Mouse (Mus musculus) thymus, postnatal 25 days (tissue): ENCODE measurements around the gene Veph1.

Experiments used
- DNase-seq: peaks from one replicate; pipeline ENCODE4 v3.0.0; 2022

Veph1 gene

DNA sequence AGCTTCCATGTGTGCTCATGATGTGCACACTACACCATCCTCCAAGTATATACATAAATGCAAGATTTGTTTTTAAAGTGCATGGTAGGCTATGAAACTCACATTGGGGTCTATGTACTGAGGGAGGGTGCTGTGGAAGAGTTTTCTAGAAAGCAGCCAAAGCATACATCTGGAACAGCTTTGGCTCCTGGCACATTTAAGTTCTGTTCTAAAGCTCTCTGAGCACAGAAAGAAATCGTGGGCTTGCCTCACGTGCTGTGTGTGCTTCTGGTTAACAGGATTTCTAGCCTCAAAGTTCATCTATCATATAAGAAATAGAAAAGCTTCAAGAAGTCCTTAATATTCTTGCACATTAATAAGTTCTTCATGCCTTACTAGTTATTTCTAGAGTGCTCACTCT, 204.9 kb downstream of the Veph1 start:
- DNase-seq: no peak

DNA sequence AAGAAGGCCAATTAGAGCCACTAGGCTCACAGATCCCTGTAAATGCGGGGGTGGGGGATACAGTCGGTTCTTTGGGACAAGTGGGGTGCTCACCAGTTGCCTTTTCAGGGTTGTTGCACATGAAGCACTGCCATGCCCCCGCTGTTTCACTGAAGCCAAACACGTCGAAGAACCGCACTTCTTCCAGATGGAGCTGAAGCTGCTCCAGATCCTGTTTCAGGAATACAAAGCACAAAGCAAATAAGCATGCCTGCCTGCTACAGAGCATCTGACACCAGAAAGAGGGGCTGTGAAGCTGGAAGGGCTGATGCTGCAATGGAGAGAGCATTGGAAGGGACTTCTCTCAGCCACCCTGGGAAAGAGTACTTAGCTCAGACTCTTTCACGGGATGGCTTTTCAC, 209.0 kb downstream of the Veph1 start:
- no peak for DNase-seq

DNA sequence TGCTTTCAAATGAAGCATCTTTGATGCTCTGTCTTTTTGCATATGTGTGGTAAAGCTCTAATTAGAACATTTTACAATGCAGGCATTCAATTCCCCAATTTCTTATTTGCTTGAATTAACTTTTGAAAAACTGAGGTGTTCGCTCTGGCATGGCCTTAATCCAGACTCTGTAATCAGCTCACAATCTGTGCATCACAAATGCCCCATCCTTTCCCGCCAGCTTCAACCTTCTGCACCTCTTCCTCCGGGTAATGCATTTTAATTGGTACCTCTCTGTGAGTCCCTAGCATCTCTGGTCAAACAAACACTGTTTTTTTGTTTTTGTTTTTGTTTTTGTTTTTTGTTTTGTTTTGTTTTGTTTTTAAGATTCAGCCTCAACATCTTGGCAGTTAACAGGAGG, 212.8 kb downstream of the Veph1 start:
- no peak for DNase-seq

DNA sequence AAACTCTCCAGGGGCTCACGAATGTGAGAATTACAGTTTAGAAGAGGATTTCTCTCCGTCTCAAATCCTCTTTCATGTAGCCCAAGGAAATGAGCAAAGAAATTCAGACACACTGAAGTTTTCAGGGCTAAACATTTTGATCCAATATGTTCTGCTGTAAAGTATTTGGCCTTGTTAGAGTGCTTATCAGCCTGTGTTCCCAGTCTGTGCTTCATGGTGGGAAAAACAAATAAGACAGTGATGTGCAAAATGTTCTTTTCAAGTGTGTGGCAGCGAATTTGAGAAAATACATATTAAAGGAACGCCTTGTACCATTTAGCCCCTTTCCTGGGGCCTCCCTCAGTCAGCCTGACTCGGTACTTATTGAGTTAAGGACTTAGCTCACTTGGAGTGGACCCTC, 213.2 kb downstream of the Veph1 start:
- no peak for DNase-seq

DNA sequence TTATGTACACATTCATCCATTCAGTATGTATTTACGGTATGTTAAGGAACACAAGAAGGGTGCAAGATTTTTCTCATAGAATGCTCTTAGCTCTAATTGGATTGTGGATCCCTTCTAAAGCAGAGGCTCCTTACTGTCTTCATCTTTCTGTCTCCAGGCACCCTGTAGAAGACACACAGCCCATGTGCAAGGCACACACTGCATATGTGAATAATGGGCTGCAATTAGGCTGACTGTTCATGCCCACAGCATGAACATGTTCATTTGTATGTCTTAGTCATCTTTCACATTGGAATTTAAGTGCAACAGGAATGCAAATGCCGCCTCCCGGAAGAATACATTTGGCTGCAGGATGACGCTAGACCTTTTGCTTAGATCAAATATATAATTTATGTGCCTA, 213.7 kb downstream of the Veph1 start:
- no peak for DNase-seq

DNA sequence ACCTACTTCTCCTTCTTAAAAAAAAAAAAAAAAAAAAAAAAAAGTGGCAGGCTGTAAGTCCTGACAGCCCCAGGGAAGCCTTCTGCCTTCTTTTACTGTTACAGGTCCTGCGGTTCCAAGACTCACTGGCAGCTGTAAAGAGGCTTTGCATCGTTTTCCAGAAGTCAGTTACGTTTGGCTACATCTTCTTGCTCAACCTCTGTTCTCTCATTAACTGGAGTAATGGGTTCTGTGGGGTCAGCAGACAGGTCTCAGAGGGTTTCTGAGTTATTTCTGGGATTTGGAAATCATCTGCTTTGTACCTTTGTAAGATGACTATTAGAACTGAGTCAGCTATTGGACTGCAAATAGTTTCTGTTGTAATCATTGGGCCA, 215.3 kb downstream of the Veph1 start:
- DNase-seq: no peak

DNA sequence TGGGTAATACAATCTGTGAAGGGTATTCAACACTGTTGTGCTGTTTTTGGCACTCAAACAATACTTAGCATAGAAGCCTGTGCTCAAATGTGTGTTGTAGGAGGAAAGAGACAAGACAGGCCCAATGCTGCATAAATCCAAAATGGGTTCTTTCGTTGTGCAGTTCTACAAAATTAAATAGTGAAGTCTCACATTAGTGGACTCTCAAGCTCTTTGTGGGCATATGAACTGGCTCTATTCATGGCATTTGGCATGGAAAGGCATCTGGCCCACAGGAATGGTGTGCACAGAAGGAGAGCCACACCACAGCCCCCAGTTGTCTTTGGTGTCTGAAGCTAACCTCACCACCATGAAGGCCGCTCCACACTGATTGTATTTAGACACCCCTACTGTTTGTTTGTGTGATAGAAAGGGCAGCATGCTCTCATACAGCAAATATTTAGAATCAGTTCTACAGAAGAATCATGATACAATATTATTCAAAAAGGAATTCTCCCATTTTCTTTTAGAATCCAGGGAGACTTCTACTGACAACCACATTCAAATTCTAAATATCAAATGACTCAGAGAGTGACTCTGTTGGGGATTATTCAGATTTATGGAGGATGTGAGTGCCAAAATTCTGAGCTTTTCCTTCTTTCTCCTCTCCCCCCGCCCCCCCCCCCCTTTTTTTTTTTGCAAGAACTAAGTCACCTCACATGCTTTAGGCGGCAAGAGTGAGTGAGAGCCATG, 215.8 kb downstream of the Veph1 start:
- no peak for DNase-seq

DNA sequence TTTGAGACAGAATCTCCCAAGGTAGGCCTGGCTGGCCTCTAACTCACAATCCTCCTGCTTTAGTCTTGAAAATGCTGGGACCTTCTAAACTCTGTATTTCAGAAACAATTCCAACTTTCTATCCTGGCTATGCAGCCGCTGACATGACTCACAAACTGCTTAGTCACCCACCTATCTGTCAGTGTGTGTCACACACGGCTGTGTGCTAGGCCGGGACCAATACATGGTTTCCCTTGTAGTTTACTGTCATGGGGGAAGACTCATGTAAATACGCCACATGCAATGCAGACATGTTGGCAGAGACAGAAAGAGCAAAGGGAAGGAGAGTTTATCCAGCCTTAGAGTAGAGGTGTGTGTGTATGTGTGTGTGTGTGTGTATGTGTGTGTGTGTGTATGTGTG, 216.8 kb downstream of the Veph1 start:
- DNase-seq: no peak

DNA sequence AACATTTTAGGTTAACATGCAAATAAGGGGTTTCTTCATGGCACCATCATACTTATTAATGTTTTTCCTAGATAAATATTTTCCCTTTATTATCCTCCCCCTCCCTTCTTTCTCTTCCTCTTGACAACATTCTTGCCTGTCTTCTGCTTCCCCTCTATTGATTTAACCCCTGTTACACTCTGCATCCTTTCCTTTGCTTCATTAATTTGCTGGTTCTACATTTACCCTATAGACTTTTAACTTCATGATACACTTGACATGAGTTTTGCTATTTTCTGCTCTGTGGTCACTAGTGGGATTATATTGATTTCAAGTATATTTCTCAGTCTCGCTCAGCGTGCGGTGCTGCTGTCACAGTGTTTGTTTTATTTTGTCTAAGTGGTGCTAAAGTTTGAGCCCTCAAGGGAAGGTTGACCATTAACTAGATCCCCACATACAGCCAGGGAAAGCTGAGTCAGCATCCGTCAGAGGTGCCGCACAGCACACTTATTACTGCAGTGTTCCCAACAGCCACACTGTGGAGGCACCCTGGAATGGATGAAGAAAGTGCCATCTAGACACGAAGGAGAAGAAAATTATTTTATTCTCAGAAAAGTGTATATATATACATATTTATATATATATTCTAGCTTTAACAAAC, 217.6 kb downstream of the Veph1 start:
- DNase-seq: no peak

DNA sequence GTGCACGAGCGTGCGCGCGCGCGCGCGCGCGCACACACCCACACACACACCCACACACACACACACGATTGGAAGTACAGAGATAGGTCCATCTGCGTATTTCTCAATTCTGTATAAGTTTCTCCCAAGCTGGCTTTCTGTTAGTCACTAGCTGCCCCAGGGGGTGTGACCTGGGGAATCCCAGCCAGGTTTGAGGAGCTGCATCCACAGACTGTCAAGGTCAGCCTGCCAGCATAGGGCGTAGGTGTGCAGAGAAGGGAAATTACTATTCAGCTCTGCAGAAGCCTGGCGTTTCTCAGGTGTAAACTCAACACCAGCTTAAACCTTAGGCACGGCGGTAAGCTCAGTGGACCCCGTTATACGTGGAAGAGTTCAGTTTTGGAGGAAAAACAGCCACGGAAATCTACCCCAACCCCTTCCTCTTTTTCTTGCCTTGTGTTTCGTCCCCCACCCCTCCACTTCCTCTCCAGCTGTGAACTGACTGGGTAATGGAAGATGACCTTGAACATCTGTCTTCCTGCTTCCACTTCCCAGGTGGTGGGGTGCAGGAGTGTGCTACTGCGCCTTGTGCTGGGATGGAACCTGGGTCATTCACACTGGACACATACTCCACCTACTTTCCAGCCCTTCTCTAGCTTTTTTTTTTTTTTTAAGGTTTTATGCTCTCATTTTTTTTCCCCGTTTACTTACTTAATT, 218.5 kb downstream of the Veph1 start:
- DNase-seq: no peak

DNA sequence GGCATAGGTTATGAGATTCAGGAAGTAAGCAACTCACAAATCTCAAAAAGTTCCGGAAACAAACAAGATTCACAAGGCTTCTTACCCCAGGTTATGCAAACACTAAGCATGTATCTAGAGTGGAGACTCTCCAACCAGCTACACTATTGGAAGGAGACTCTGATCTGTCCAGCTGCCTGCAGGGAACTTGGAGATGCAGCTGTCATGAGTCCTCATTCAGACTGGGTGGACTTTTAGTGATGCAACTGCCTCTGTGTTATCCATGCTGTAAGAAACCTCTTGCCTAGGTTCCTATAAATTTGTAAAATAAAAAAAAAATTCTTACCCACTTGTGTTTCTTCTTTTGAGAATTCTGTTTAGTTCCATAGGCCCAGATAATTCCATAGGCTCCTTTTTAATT, 226.4 kb downstream of the Veph1 start:
- DNase-seq: no peak

DNA sequence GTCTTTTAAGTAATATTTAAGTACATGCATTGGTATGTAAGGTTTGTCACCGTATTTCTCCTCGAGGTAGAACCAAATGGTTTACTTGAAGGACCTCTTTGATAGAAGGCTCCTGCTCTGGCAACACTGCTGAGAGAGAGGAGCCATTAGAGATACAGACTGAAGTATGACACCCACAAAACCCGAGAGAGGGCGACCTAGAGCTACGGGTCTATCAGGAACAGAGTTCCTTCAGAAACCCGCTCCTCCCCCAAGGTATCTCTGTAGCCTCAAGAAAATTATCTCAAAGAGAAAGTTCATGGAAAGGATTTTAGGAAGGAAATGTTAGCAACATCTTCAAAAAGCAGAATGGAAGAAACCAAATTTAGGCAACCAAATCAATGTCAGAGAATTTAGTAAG, 232.8 kb downstream of the Veph1 start:
- no peak for DNase-seq

DNA sequence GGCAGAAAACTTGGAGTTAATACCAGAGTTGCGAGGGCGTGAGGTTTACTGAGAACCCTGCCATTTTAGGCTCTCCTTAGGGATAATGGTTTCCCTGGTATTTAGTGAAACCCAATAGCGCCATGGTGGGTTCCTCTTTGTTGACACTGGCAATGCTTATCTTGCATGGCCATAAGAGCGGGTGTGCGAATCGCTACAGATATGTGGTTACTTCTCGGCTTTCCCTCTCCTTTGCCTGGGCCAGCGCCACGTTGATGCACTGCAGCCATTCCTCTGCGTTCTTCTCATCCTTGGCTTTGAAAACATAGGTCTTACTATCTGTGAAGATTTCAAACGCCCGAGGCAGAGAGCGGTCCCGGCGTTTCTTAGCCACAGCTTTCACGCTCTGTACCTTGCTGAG, 239.7 kb downstream of the Veph1 start:
- DNase-seq: no peak

DNA sequence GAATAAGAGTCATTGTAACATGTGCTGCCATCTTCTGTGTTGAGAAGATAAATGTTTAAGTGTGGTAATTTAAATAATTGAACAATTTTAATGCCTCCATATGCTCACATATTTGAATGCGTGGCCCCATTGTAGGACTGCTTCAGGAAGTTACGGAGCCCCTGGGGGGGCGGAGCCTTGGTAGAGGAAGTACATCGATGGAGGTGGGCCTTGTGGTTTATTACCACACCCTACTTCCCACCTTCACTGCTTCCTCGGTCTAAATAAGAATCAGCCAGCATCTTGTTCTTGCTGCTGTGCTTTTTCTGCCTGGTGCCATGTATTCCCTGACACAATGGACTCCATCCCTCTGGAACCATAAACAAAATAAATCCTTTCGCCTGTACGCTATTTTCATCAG, 241.0 kb downstream of the Veph1 start:
- DNase-seq: no peak

DNA sequence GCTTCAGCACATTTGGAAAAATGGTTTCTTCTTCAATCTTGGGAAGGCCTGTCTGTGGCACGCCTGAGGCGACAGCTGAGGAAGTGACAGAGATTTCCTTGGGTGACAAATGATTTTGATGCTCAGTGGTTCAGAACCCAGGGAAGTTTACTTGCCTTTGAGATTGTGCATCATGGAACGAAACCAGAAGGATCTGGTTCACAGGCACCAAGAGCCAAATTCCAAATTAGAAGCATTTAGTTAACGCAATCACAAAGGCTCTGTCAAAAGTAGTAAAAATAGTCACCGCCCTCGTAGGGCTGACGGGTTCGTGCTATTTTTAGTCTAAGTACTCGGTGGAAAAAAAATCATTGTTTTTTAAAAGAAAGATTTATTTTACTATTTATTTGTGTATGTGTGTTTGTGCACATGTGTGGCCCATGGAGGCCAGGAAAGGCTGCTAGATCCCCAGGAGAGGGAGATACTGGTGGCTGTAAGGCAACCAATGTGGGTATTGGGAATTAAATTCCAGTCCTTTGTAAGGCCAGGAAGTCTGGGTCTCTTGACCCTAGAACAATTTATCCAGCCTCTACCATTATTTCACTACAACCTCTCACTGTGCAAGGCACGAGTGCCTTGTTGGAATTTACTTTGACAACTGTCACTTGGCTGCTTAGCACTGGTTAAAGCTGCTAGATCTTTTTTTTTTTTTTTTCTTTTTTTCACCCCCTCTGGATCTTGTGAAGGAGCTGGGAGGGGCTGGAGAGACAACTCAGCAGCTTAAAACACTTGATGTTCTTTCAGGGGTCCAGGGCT, 246.3 kb downstream of the Veph1 start:
- DNase-seq: no peak

DNA sequence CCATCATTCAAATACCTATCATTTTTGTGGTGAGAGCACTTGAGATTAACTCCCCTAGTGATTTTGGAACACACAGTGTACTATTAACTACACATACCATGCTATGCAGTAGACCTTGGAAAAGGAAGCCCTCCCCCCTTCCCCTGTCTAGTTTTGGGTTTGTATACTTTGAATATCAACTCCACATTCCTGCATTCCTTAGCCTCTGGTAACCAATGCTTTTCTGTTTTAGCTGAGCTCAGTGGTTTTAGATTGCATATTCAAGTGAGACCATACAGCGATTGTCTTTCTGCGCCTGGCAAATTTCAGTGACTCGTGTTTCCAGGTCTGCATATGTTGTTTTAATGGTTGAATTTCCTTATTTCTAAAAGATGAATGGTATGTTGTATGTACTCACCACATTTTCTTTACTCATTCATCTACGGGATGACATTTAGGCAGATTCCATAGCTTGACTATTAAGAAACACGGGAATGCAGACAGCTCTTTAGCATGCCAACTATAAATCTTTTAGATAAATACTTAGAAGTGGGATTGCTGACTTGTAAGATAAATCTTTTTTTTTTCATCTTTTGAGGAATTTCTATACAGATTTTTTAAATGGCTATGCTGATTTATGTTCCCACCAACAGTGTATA, 255.7 kb downstream of the Veph1 start:
- DNase-seq: no peak

DNA sequence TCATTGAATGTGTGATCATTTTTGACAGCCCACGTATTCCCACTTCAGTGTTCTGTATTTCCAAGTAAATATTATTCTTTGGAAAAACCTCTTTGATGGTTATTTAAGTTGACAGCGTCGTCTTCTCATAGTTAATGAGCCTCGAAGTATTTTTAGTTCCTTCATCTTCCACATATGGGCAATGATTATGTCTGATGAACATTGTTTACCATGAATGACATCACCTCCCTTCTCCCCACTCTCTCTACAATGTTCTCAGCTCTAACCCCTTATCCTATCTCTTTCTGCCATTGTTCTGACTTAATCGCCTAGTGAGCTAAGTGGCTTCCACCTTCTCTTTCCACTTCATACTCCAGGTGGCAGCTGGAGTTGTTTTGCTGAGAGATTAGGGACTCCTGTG, 261.4 kb downstream of the Veph1 start:
- no peak for DNase-seq

DNA sequence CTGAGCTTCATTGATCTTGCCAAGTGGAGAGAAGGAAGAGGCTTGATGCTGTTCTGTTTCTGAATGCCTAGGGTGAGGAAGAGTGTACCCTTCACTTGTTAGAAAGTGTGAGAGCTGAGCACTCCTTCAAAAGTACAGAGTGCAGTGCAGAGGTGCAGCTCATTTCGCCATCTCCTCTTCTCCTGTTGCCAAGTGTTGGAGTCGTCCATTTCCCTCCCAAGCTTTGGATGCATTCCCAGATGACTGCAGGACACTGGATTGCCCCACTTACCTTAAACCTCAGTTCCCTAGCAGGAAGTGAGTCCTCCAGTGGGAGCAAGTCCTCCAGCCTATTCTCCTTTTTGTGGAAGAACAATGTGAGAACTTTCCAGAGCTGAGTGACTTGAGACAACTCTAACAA, 263.3 kb downstream of the Veph1 start:
- DNase-seq: no peak

DNA sequence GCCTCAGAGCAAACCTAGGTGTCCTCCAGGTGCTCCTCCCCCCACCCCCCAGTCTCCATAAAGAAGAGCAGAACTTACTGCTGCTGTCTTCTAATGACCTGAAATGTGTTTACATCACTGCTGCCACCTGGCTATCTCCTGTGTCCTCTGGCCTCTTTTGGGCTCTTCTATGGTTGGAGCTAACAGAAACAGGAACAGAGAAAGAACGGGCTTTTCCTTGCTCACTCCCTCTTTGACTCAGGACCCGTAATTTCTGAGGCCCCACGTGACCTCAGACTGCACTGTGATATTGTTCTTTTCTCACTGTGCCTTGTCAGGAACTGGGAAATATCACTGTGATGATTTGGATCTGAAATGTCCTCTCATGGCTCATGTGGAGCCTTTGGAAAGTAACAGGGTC, 271.2 kb downstream of the Veph1 start:
- DNase-seq: no peak

DNA sequence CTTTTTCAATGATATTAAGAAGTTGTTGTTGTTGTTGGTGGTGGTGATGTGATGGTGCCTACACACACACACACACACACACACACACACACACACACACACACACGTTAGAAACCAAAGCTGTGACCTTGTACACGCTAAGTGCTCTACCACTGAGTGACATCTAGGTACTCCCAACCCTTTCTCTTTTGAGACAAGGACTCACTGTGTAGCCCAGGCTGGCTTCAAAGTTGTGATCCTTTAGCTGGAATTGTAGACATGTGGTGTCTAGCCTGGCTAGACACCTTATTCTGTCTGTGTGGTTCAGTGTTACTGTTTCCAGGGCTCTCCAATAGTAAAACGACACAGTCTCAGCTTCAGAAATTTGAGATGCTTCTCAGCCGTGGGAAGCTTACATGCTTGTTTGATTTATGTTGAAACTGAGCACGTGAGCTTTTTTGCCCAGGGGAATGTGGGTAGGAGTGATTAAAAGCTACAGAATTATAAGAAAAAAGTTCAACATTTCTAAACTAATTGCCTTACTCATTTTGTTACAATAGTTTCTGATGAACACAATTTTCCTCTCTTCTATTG, 272.3 kb downstream of the Veph1 start:
- DNase-seq: no peak

DNA sequence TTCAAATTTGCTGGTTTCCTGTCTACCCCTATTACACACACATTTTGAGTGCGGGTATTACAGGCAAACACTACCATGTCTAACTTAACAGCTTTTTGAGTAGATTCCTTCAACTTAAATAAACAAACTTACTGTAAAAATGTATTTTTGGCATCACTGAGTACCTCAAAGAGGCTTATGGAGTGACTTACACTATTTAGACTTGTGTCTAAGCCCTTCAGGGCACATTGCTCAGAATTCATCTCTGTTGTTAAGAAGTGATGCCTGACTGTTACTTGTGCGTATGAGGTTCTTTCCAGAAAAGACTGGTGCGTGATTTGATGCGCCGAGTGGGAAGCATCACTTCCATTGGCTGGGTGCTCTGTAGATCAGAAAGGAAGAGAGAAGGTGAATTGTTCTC, 277.5 kb downstream of the Veph1 start:
- no peak for DNase-seq

DNA sequence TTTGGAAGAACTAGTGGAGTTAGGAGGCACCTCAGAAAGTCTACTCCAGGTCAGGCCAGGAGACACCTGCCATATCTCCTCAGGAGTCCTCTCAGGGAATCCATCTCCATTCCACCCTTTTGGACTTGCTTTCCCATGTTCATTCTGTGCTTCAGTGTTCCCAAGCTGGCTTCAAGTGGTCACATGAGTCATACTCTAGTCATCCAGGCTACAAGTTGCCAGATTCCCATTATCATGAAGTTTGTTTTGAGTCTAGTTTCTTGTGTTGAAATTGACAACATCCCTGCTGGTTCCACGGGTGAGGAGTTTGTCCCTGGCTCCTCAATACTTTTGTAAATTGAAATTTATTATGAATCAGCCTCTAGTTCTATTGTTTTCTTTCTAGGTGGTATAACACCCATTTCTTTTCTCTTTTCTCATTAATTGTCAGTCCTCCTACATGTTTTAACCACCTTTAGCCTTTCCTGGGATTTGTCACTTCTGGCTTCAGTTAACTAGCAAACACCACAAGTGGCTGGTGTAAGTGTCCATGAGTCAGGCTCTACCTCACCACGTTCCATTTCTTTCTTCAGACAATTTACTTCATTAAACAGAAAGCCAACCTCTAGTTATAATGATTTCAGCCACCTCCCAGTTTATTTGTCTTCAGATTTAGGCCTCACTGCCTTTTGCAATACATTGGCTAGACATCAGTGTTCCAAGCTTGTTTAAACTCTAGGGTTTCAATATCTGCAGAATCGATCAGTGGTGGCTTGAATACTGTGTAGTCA, 288.8 kb downstream of the Veph1 start:
- no peak for DNase-seq
